Mouse (Mus musculus) myocyte (in vitro differentiated cells): Measurements from ENCODE around the gene Tac4.

Source experiments
- MAX ChIP-seq: IDR thresholded peaks from one replicate; pipeline ENCODE4 v1.6.1; 2011; ENCODE audit warnings: low read depth, mild to moderate bottlenecking, control low read depth
- MYOG ChIP-seq, 3 experiments: IDR thresholded peaks; one replicate each; pipeline ENCODE4 v1.6.1; 2011; ENCODE audit warnings: control low read depth in 2 of 3, low read depth in 2 of 3, mild to moderate bottlenecking in 2 of 3; ENCODE audit not compliant: insufficient read length in 2 of 3, control insufficient read depth in 1 of 3, insufficient read depth in 1 of 3
- POLR2A ChIP-seq: IDR thresholded peaks from one replicate; pipeline ENCODE4 v1.6.1; 2011; ENCODE audit warnings: low read depth, mild to moderate bottlenecking, control low read depth, moderate library complexity; ENCODE audit not compliant: insufficient read length
- POLR2AphosphoS2 ChIP-seq: IDR thresholded peaks from one replicate; pipeline ENCODE4 v1.6.1; 2011; ENCODE audit warnings: low read depth, control low read depth; ENCODE audit not compliant: insufficient read length
- SRF ChIP-seq: IDR thresholded peaks from one replicate; pipeline ENCODE4 v1.6.1; 2011; ENCODE audit warnings: low read depth; ENCODE audit not compliant: control insufficient read depth, insufficient read length
- TCF12 ChIP-seq: IDR thresholded peaks from one replicate; pipeline ENCODE4 v1.6.1; 2011; ENCODE audit warnings: mild to moderate bottlenecking, control low read depth; ENCODE audit not compliant: poor library complexity, insufficient read depth, severe bottlenecking
- USF1 ChIP-seq: IDR thresholded peaks from one replicate; pipeline ENCODE4 v1.6.1; 2011; ENCODE audit warnings: low read depth, mild to moderate bottlenecking, control low read depth, moderate library complexity

DNA sequence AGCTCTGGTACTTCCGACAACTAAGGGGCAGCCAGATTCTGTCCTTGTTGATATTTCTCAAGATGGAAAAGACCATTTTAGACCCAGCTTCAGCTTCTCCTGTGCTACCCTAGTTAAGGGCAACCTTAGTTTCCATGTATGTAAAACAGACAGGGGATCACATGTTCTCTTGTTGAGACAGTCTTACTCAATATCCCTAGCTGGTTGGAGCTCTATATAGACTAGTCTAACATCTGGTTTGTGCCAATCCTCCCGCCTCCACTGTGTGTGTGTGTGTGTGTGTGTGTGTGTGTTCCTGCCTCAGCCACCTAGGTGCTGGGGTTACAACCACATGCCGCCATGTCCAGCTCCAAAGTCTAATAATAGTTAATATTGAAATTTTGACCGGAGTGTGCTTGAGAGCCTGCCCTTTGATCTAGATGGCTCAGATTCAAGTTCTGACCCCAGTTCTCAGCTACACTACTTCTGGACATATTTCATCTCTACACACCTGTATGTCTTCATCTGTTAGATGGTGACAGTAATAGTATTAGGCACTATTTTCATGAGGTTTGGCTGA is 3.2 kb downstream of the Tac4 start:
- TF ChIP-seq MYOG (IDR thresholded peaks at IDR 0.05; ENCODE audit: control insufficient read depth in 1 of 3, insufficient read depth in 1 of 3, insufficient read length in 2 of 3, low read depth in 2 of 3) (no peak), TCF12 (no peak), USF1 (no peak), POLR2A (no peak), POLR2AphosphoS2 (no peak), MAX (no peak), SRF (no peak)
